Mouse (Mus musculus) cerebellum, adult 9-10 months (tissue): ENCODE data around the gene Neb.
"Not testable (repeated sequence)": the region's sequence is repeated elsewhere in the genome, so short reads cannot be mapped to it uniquely, and the experiment has no call there.

Source experiments
- DNase-seq: peaks from one replicate; pipeline ENCODE4 v3.0.0; 2022

Neb gene

DNA sequence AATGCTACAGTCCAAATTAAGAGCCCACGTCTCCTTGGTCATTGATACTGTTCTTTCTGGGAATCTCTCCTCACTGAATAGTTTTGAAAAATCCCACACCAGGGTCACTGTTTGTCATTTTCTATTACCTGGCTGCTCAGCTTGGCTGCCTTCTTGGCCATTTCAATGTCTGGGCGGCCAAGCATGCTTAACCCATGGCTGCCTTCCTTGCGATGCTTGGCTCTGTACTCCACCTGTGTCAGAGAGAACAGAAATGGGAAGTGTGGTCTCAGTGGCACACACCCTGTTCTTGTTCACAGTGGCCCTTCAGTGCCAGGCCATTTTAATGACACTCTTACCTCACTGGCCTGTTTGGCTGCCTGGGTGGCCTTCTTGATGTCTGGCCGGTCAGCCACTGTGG lies 203.3 kb downstream of the Neb start:
- DNase-seq, result no peak

- DNase-seq, result no peak
These were observed 208.8 kb downstream of the Neb start for GRCm38 (mm10) chr2:52169243-52170005.

- DNase-seq, result peak; percentile 51
These were observed 225.2 kb downstream of the Neb start for GRCm38 (mm10) chr2:52153064-52153463.

DNA sequence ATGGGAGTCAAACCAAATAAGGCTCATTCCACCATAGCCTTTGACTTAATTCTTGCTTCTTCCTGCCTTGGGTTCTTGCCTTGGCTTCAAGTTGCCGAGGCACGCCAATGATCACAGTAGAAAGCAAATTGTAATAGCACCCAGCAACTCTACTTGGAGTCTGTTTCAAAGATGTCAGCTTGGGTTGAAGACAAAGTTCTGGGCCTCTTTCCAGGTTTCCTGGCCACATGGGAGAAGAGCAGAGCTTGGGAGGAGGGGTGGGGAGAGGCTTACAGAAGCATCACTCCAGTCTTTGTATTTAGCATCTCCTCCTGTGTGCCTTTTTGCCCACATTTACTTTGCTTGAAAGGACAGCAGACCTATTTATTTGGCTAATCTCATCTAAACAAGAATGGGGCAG lies 244.9 kb downstream of the Neb start:
- DNase-seq, result peak; percentile 44

DNA sequence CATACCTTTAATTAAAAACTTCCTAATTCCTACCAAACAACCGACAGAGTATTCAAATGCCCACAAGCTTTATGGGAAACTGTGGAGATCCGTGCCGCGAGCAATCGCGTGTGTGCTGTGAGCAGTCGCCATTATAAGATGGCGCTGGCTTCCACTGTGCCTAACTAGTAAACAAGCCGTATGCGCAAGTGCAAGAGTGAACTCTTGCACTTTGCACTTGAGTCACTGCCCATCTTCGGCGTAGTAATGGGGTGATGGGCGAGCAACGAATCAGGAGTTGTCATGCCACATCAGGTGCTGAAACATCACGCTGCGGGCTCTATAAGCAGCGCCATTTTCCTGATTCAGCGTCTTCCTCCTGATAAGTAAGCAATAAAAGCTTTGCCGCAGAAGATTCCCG lies 246.9 kb downstream of the Neb start:
- not testable (repeated sequence) for DNase-seq

DNA sequence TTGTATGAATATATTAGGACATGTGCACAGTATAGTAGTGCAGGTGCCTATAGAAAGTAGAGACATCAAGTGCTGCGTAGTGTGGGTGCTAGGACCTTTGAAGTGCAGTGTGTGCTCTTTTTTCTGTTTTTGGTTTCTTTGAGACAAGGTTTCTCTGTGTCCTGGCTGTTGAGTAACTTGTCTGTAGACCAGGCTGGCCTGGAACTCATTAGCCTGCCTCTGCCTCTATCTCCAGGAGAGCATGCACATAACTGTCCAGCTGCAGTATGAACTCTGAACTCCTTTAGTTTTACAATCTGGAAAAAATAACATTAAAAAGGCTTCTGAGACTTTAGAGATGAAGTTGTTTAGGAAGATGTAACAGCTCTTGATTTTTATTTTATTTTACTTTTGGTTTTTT lies 264.2 kb downstream of the Neb start:
- no peak for DNase-seq
